In the genomic region with DNA sequence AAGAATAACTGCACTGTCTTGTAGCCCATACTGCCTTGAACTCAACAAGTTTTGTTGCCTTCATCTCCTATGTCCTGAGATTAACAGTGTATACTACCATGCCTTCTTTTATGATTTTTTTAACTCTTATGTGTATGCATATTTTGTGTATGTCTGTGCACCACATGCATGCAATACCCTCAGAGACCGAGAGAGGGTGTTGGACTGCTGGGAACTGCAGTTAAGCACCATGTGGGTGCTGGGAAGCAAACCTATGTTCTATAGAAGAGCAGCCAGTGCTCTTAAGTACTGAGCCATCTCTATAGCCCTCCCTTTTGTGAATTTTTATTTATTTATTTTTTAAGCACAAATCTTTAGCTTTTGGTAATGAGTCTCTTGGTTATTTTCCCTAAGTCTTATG, we compare ENCODE assay signal across 25 mouse cellular contexts. TPM values are rescaled to one million over a fixed set of nuclear protein-coding genes. Genes with fewer than 3 reads are reported as not detected.
A peak's percentile ranks its signal among the peaks of the same experiment; 100 is the strongest.
DNase-seq lines count a peak whose midpoint lies in the region; ATAC-seq and TF ChIP-seq lines count a peak whose summit lies in the region.
"Had no signal": no experiment of that assay in that cellular context is flagged by ENCODE, and none has a peak within 500 bp of the region (broad histone marks: within the 10 kb centered on the region; RNA-seq: fewer than 3 reads in every experiment).

No protein-coding gene starts in this region.

- ATAC-seq in liver, postnatal 0 days, result no peak
- no peak for ATAC-seq in liver, embryonic 12.5 days
- no peak for ATAC-seq in midbrain, embryonic 14.5 days (ENCODE audit: low FRiP score, low TSS enrichment)
- ATAC-seq: forebrain, embryonic 13.5 days; forebrain, embryonic 16.5 days; hindbrain, postnatal 0 days; inflammation-experienced regulatory T-cells, adult 6 months; intestine, embryonic 16.5 days had no signal

- no peak overlapping the region for H3K27ac ChIP-seq in liver, postnatal 0 days (ENCODE audit: low read depth)
- H3K27ac ChIP-seq in liver, embryonic 12.5 days, result no peak overlapping the region
- H3K27ac ChIP-seq in midbrain, embryonic 14.5 days (replicated peaks; ENCODE audit: low read depth, low read length), result no peak overlapping the region
- H3K27ac ChIP-seq: forebrain, embryonic 10.5 days; forebrain, embryonic 13.5 days; heart, adult 2 months; heart, embryonic 10.5 days; heart, embryonic 13.5 days; hindbrain, embryonic 14.5 days; hindbrain, postnatal 0 days had no signal

- H3K4me1 ChIP-seq in liver, postnatal 0 days (ENCODE audit: insufficient read depth), result peaks cover 11% of the 10 kb centered on the region
- H3K4me1 ChIP-seq in liver, embryonic 12.5 days, result peaks cover 36% of the 10 kb centered on the region
- no peaks in the 10 kb centered on the region for H3K4me1 ChIP-seq in midbrain, embryonic 14.5 days (ENCODE audit: control insufficient read depth, insufficient read depth, low read length)
- H3K4me1 ChIP-seq: forebrain, embryonic 10.5 days; forebrain, embryonic 13.5 days had no signal

- no peaks in the 10 kb centered on the region for H3K27me3 ChIP-seq in liver, postnatal 0 days (ENCODE audit: insufficient read depth, low read length)
- no peaks in the 10 kb centered on the region for H3K27me3 ChIP-seq in liver, embryonic 12.5 days (replicated peaks)
- no peaks in the 10 kb centered on the region for H3K27me3 ChIP-seq in midbrain, embryonic 14.5 days (ENCODE audit: control insufficient read depth, insufficient read depth, low read length)
- H3K27me3 ChIP-seq: forebrain, embryonic 13.5 days; heart, embryonic 13.5 days had no signal

- no peak for DNase-seq in liver, postnatal 0 days
- peak; percentile 27 for DNase-seq in ES-CJ7 (ENCODE audit: low read depth, low spot score)
- DNase-seq in R1 (ENCODE audit: low read depth, low spot score), result peak; percentile 58
- DNase-seq in gastrocnemius, adult 18-20 months (ENCODE audit: low spot score), result no peak
- no peak for DNase-seq in midbrain, embryonic 14.5 days
- DNase-seq: adrenal gland, postnatal 10 days; adrenal gland, postnatal 36 days; cerebellum, adult 18-20 months; cerebellum, adult 9-10 months; cerebellum, postnatal 14 days; gastrocnemius, postnatal 10 days; gastrocnemius, postnatal 36 days; heart, adult 2 months; heart, postnatal 14 days; heart, postnatal 4 days had no signal

- no peak overlapping the region for H3K4me2 ChIP-seq in liver, postnatal 0 days (ENCODE audit: low read depth, low read length)
- H3K4me2 ChIP-seq in liver, embryonic 12.5 days, result no peak overlapping the region
- no peak overlapping the region for H3K4me2 ChIP-seq in midbrain, embryonic 14.5 days (ENCODE audit: low read length)
- H3K4me2 ChIP-seq: forebrain, embryonic 13.5 days; heart, embryonic 13.5 days; hindbrain, embryonic 14.5 days had no signal

- H3K9me3 ChIP-seq in liver, postnatal 0 days (ENCODE audit: low read length), result no peaks in the 10 kb centered on the region
- no peaks in the 10 kb centered on the region for H3K9me3 ChIP-seq in liver, embryonic 12.5 days (replicated peaks)
- H3K9me3 ChIP-seq in midbrain, embryonic 14.5 days (ENCODE audit: control insufficient read depth, low read length), result no peaks in the 10 kb centered on the region
- H3K9me3 ChIP-seq: forebrain, embryonic 10.5 days; forebrain, embryonic 13.5 days; heart, embryonic 10.5 days; heart, embryonic 13.5 days had no signal

- WGBS in liver, postnatal 0 days (ENCODE audit: insufficient replicate concordance), result 84% methylated on average over 1 of the region's 1 CpGs
- 70% methylated on average over 1 of the region's 1 CpGs for WGBS in liver, embryonic 12.5 days (ENCODE audit: insufficient replicate concordance)
- WGBS in midbrain, embryonic 14.5 days, result 95% methylated on average over 1 of the region's 1 CpGs

- H3K4me3 ChIP-seq in liver, postnatal 0 days (ENCODE audit: low read depth, low read length), result no peak overlapping the region
- H3K4me3 ChIP-seq in liver, embryonic 12.5 days, result no peak overlapping the region
- H3K4me3 ChIP-seq in midbrain, embryonic 14.5 days (replicated peaks; ENCODE audit: low read depth, low read length), result no peak overlapping the region
- H3K4me3 ChIP-seq: forebrain, embryonic 10.5 days; forebrain, embryonic 13.5 days; heart, adult 2 months; heart, embryonic 10.5 days; heart, embryonic 13.5 days had no signal

- no peak for TF ChIP-seq EP300 in liver, postnatal 0 days (IDR thresholded peaks at IDR 0.05; ENCODE audit: low read depth)

- TF ChIP-seq CTCF in liver, postnatal 0 days (IDR thresholded peaks at IDR 0.05; ENCODE audit: low read depth), result peak; percentile 31

- H3K36me3 ChIP-seq in liver, postnatal 0 days (replicated peaks; ENCODE audit: insufficient read depth, low read length), result peaks cover 74% of the 10 kb centered on the region
- peaks cover 94% of the 10 kb centered on the region for H3K36me3 ChIP-seq in liver, embryonic 12.5 days
- peaks cover 83% of the 10 kb centered on the region for H3K36me3 ChIP-seq in midbrain, embryonic 14.5 days (ENCODE audit: control insufficient read depth, insufficient read depth, low read length)

- H3K9ac ChIP-seq in liver, postnatal 0 days (replicated peaks), result no peak overlapping the region
- no peak overlapping the region for H3K9ac ChIP-seq in liver, embryonic 12.5 days
- H3K9ac ChIP-seq in midbrain, embryonic 14.5 days (replicated peaks; ENCODE audit: low read length), result no peak overlapping the region
- H3K9ac ChIP-seq: forebrain, embryonic 13.5 days; heart, embryonic 13.5 days; hindbrain, embryonic 14.5 days had no signal

RNA-seq across cellular contexts. Expression of a gene that starts 34.5 kb away (rescaled TPM):
- polyA plus RNA-seq in liver, postnatal 0 days (2015; fragmentation: Nextera tagmentation; extraction: Ambion mirVana), result 28.9 and 37.0 TPM in 2 replicates
- 171 and 181 TPM in 2 replicates for polyA plus RNA-seq in liver, embryonic 12.5 days (2016; fragmentation: Nextera tagmentation; extraction: Ambion mirVana)
- total RNA-seq in gastrocnemius, adult 18-20 months (2021), result 100 to 1,000 TPM; 159 to 170 TPM
- 81.6 and 90.4 TPM in 2 replicates for polyA plus RNA-seq in midbrain, embryonic 14.5 days (2014; fragmentation: Nextera tagmentation; extraction: Ambion mirVana)

Comparison
In these comparisons a context has a peak if more than half of its experiments do, and no peak if none do; other contexts are left out.
1. DNase-seq: peak in ES-CJ7 (single experiment) and R1 (single experiment); none in liver, postnatal 0 days (single experiment), gastrocnemius, adult 18-20 months (single experiment) and midbrain, embryonic 14.5 days (single experiment).